Mouse (Mus musculus): ENCODE measurements around the gene Fam205c.

Fam205c gene

GRCm38 (mm10) chr4:42874134-42874533 is at the start of gene Fam205c:
Fam205c (minus strand) TSS chr4:42874234.
- DNase-seq (ENCODE audit: low read depth), result no peak

GRCm38 (mm10) chr4:42922461-42922860 is 48.4 kb upstream of the Fam205c start:
- no peak for DNase-seq (ENCODE audit: low read depth)

- DNase-seq (ENCODE audit: low read depth), result no peak
Observed at GRCm38 (mm10) chr4:42922056-42922455, 48.0 kb upstream of the Fam205c start.

- no peak for DNase-seq (ENCODE audit: low read depth)
Observed at GRCm38 (mm10) chr4:42921536-42921935, 47.5 kb upstream of the Fam205c start.

GRCm38 (mm10) chr4:42920726-42921125 is 46.7 kb upstream of the Fam205c start:
- no peak for DNase-seq (ENCODE audit: low read depth)

GRCm38 (mm10) chr4:42917402-42917774 is 43.4 kb upstream of the Fam205c start:
- no peak for DNase-seq (ENCODE audit: low read depth)

GRCm38 (mm10) chr4:42916617-42917401 is 42.8 kb upstream of the Fam205c start, which contains the start of gene Phf24:
Phf24 (plus strand) TSS chr4:42916660.
- no peak for DNase-seq (ENCODE audit: low read depth)

- DNase-seq (ENCODE audit: low read depth), result no peak
Observed at GRCm38 (mm10) chr4:42915966-42916365, 41.9 kb upstream of the Fam205c start.

- DNase-seq (ENCODE audit: low read depth), result no peak
Observed at GRCm38 (mm10) chr4:42915311-42915710, 41.3 kb upstream of the Fam205c start.

GRCm38 (mm10) chr4:42913391-42913790 is 39.4 kb upstream of the Fam205c start:
- no peak for DNase-seq (ENCODE audit: low read depth)

GRCm38 (mm10) chr4:42904966-42905365 is 30.9 kb upstream of the Fam205c start:
- DNase-seq (ENCODE audit: low read depth), result no peak

GRCm38 (mm10) chr4:42904523-42904922 is 30.5 kb upstream of the Fam205c start:
- no peak for DNase-seq (ENCODE audit: low read depth)

GRCm38 (mm10) chr4:42903942-42904341 is 29.9 kb upstream of the Fam205c start:
- DNase-seq (ENCODE audit: low read depth), result no peak

- no peak for DNase-seq (ENCODE audit: low read depth)
Observed at GRCm38 (mm10) chr4:42902730-42903129, 28.7 kb upstream of the Fam205c start.

- DNase-seq (ENCODE audit: low read depth), result peak; percentile 31
Observed at GRCm38 (mm10) chr4:42902174-42902573, 28.1 kb upstream of the Fam205c start.

GRCm38 (mm10) chr4:42900878-42901277 is 26.8 kb upstream of the Fam205c start:
- DNase-seq (ENCODE audit: low read depth), result no peak

GRCm38 (mm10) chr4:42898914-42899313 is 24.9 kb upstream of the Fam205c start:
- DNase-seq (ENCODE audit: low read depth), result no peak

GRCm38 (mm10) chr4:42895118-42895517 is 21.1 kb upstream of the Fam205c start:
- DNase-seq (ENCODE audit: low read depth), result no peak

- DNase-seq (ENCODE audit: low read depth), result no peak
Observed at GRCm38 (mm10) chr4:42891176-42891575, 17.1 kb upstream of the Fam205c start.

- no peak for DNase-seq (ENCODE audit: low read depth)
Observed at GRCm38 (mm10) chr4:42888806-42889205, 14.8 kb upstream of the Fam205c start.

- no peak for DNase-seq (ENCODE audit: low read depth)
Observed at GRCm38 (mm10) chr4:42886926-42887325, 12.9 kb upstream of the Fam205c start.

GRCm38 (mm10) chr4:42880677-42880948 is 6.6 kb upstream of the Fam205c start:
- DNase-seq (ENCODE audit: low read depth), result no peak

- DNase-seq (ENCODE audit: low read depth), result no peak
Observed at GRCm38 (mm10) chr4:42879829-42880676, 6.0 kb upstream of the Fam205c start.
